Mouse (Mus musculus) bone marrow macrophage, adult 2 months (primary cell): ENCODE data around the gene Rcsd1.

Experiments used
- CTCF ChIP-seq: IDR thresholded peaks from 2 replicates; pipeline ENCODE4 v1.5.1; 2012; ENCODE audit warnings: low read depth, mild to moderate bottlenecking, low read length, moderate library complexity
- POLR2A ChIP-seq: IDR thresholded peaks from 2 replicates; pipeline ENCODE4 v1.6.1; 2012; ENCODE audit warnings: mild to moderate bottlenecking, low read depth, low read length, borderline replicate concordance

GRCm38 (mm10) chr1:165705868-165706348 is 3.6 kb downstream of the Rcsd1 start:
- TF ChIP-seq CTCF (no peak), POLR2A (no peak)
